Mouse (Mus musculus): ENCODE measurements around the gene Kcnk13. TPM values are rescaled to one million over a fixed set of nuclear protein-coding genes. Genes with fewer than 3 reads are reported as not detected.

The Kcnk13 gene
- polyA plus RNA-seq, 1 experiment from 2014 or later: 0.37 TPM

DNA sequence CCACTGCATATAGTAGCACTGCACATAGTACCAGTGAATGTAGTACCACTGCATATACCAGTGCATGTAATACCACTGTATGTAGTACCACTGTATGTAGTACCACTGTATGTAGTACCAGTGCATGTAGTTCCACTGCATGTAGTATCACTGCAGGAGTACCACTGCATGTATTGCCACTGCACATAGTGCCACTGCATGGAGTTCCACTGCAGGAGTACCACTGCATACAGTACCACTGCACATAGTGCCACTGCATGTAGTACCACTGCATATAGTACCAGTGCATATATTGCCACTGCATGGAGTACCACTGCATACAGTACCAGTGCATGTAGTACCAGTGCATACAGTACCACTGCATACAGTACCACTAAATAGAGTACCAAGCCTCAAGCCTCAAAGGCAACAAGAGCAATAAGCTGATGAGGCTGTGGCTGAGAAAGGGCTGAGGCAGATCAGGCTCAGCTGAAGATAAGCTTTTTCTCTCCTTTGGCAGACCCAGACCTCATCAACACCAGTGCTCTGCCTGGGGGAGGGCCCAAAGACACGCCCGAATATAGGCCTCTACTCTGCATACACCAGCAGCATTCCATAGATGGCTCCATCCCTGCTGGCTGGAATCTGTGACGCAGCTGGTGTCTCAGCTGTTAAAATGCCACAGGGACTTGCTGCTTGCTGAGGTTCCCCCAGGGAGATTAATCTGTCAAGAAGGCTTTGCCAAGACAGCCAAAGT, 135.8 kb downstream of the Kcnk13 start:
- Histone ChIP-seq H3K27me3 (replicated peaks; ENCODE audit: control insufficient read depth, insufficient read depth, low read length) (no peaks in the 10 kb centered on the region), H3K4me1 (replicated peaks; ENCODE audit: control insufficient read depth, insufficient read depth, low read length) (no peaks in the 10 kb centered on the region), H3K36me3 (ENCODE audit: control insufficient read depth, insufficient read depth, low read length) (no peaks in the 10 kb centered on the region), H3K9me3 (ENCODE audit: control insufficient read depth, low read length) (no peaks in the 10 kb centered on the region), H3K27ac (ENCODE audit: low read depth) (no peak overlapping the region), H3K4me3 (ENCODE audit: low read depth, low read length) (no peak overlapping the region), H3K4me2 (ENCODE audit: low read length) (no peak overlapping the region), H3K9ac (ENCODE audit: low read length) (no peak overlapping the region)
- DNase-seq (ENCODE audit: low spot score) (no peak), ATAC-seq (replicated peaks; ENCODE audit: low FRiP score, low TSS enrichment, low read depth) (no peak)
- WGBS: 31% methylated on average over 3 of the region's 3 CpGs

GRCm38 (mm10) chr12:100100707-100101030, 136.4 kb downstream of the Kcnk13 start:
- Histone ChIP-seq H3K27ac (ENCODE audit: low read depth) (no peak overlapping the region), H3K27me3 (replicated peaks; ENCODE audit: control insufficient read depth, insufficient read depth, low read length) (no peaks in the 10 kb centered on the region), H3K9ac (ENCODE audit: low read length) (no peak overlapping the region), H3K9me3 (ENCODE audit: control insufficient read depth, low read length) (no peaks in the 10 kb centered on the region), H3K4me3 (ENCODE audit: low read depth, low read length) (no peak overlapping the region), H3K4me2 (ENCODE audit: low read length) (no peak overlapping the region), H3K36me3 (ENCODE audit: control insufficient read depth, insufficient read depth, low read length) (no peaks in the 10 kb centered on the region), H3K4me1 (replicated peaks; ENCODE audit: control insufficient read depth, insufficient read depth, low read length) (no peaks in the 10 kb centered on the region)
- ATAC-seq (replicated peaks; ENCODE audit: low FRiP score, low TSS enrichment, low read depth): no peak
- DNase-seq (ENCODE audit: low spot score): no peak
- WGBS: 61% methylated on average over 3 of the region's 3 CpGs

DNA sequence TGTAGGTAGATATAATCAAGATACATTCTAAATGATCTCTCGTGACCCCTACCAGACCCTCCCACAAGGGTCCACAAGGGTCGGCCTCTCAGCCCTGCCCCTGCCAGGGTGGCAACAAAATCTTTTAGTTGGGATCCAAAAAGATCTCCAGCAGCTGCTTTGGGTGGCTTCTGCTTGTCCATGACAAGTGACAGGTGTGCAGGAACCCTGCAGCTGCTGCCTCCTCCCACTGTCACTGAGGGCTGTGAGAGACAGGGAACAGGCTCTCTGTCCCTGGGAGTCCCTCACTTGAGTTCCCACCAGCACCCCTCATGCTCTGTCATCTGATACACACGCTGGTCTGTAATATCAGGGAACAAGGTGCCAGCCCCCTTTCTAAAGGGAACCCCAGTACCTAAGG, 137.4 kb downstream of the Kcnk13 start:
- no peak for DNase-seq (ENCODE audit: low spot score)
- Histone ChIP-seq H3K4me1 (replicated peaks; ENCODE audit: control insufficient read depth, insufficient read depth, low read length) (no peaks in the 10 kb centered on the region), H3K27me3 (replicated peaks; ENCODE audit: control insufficient read depth, insufficient read depth, low read length) (no peaks in the 10 kb centered on the region), H3K9ac (ENCODE audit: low read length) (no peak overlapping the region), H3K4me3 (ENCODE audit: low read depth, low read length) (no peak overlapping the region), H3K4me2 (ENCODE audit: low read length) (no peak overlapping the region), H3K36me3 (ENCODE audit: control insufficient read depth, insufficient read depth, low read length) (no peaks in the 10 kb centered on the region), H3K27ac (ENCODE audit: low read depth) (no peak overlapping the region), H3K9me3 (ENCODE audit: control insufficient read depth, low read length) (no peaks in the 10 kb centered on the region)
- ATAC-seq (replicated peaks; ENCODE audit: low FRiP score, low TSS enrichment, low read depth): no peak
- 69% methylated on average over 3 of the region's 3 CpGs for WGBS

DNA sequence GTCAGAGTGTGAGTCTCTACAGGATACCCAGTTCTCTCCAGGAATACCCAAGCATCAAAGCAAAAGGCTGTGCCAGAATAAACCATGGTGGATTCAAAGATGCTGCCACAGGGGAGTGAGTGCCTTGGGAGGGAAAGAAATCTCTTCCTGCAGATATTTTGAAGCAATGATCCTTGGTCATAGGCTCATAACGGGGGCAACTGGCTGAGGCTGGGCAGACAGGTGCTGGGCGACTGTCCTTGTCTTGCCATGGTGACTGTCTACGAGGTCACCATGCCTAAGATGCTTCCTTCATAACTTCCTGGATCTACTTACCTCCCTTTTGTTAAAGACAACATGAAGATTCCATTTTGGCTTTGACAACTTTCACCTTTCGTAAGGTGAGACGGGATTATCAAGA, 140.2 kb downstream of the Kcnk13 start:
- 91% methylated on average over 5 of the region's 5 CpGs for WGBS
- no peak overlapping the region for H3K4me2 ChIP-seq (ENCODE audit: low read length)
- H3K9me3 ChIP-seq (ENCODE audit: control insufficient read depth, low read length): no peaks in the 10 kb centered on the region
- no peak overlapping the region for H3K27ac ChIP-seq (ENCODE audit: low read depth)
- no peaks in the 10 kb centered on the region for H3K27me3 ChIP-seq (replicated peaks; ENCODE audit: control insufficient read depth, insufficient read depth, low read length)
- H3K9ac ChIP-seq (ENCODE audit: low read length): no peak overlapping the region
- no peak for DNase-seq (ENCODE audit: low spot score)
- H3K4me1 ChIP-seq (replicated peaks; ENCODE audit: control insufficient read depth, insufficient read depth, low read length): peaks cover 2% of the 10 kb centered on the region; the same call in 1 of the 2 replicates
- H3K36me3 ChIP-seq (ENCODE audit: control insufficient read depth, insufficient read depth, low read length): no peaks in the 10 kb centered on the region
- H3K4me3 ChIP-seq (ENCODE audit: low read depth, low read length): no peak overlapping the region
- no peak for ATAC-seq (replicated peaks; ENCODE audit: low FRiP score, low TSS enrichment, low read depth)

GRCm38 (mm10) chr12:100106275-100106895, 142.1 kb downstream of the Kcnk13 start:
- peak; percentile 49; the same call in 1 of the 2 replicates for ATAC-seq (replicated peaks; ENCODE audit: low FRiP score, low TSS enrichment, low read depth)
- no peak overlapping the region for H3K9ac ChIP-seq (ENCODE audit: low read length)
- peak; percentile 89 for DNase-seq (ENCODE audit: low spot score)
- H3K36me3 ChIP-seq (ENCODE audit: control insufficient read depth, insufficient read depth, low read length): no peaks in the 10 kb centered on the region
- WGBS: 10% methylated on average over 20 of the region's 20 CpGs
- H3K4me3 ChIP-seq (ENCODE audit: low read depth, low read length): no peak overlapping the region
- H3K27ac ChIP-seq (ENCODE audit: low read depth): no peak overlapping the region
- no peaks in the 10 kb centered on the region for H3K27me3 ChIP-seq (replicated peaks; ENCODE audit: control insufficient read depth, insufficient read depth, low read length)
- peaks cover 9% of the 10 kb centered on the region; the same call in 1 of the 2 replicates for H3K4me1 ChIP-seq (replicated peaks; ENCODE audit: control insufficient read depth, insufficient read depth, low read length)
- peak overlapping the region; percentile 5; the same call in 1 of the 2 replicates for H3K4me2 ChIP-seq (ENCODE audit: low read length)
- no peaks in the 10 kb centered on the region for H3K9me3 ChIP-seq (ENCODE audit: control insufficient read depth, low read length)

DNA sequence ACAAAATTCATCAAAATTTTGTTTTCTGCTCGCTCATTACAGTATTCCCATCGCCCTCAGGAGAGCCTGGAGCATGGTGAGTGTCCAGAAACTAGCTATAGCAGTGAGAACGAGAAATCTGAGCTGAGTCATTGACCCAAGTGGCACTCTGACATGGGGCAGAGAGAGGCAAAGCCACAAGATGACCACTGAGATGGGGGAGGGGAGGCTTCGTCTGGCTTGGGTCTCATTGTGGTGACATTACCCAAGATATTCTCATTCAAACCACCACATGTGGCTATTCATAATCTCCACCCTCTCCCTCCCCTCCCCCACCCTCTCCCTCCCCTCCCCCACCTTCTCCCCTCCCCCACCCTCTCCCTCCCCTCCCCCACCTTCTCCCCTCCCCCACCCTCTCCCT, 143.1 kb downstream of the Kcnk13 start:
- Histone ChIP-seq H3K36me3 (ENCODE audit: control insufficient read depth, insufficient read depth, low read length) (peaks cover 5% of the 10 kb centered on the region), H3K4me1 (replicated peaks; ENCODE audit: control insufficient read depth, insufficient read depth, low read length) (peaks cover 9% of the 10 kb centered on the region; the same call in 1 of the 2 replicates), H3K9ac (ENCODE audit: low read length) (no peak overlapping the region), H3K27ac (ENCODE audit: low read depth) (no peak overlapping the region), H3K9me3 (ENCODE audit: control insufficient read depth, low read length) (no peaks in the 10 kb centered on the region), H3K4me3 (ENCODE audit: low read depth, low read length) (no peak overlapping the region), H3K4me2 (ENCODE audit: low read length) (no peak overlapping the region), H3K27me3 (replicated peaks; ENCODE audit: control insufficient read depth, insufficient read depth, low read length) (no peaks in the 10 kb centered on the region)
- DNase-seq (ENCODE audit: low spot score) (no peak), ATAC-seq (replicated peaks; ENCODE audit: low FRiP score, low TSS enrichment, low read depth) (no peak)
- 48% methylated on average over 4 of the region's 4 CpGs for WGBS

DNA sequence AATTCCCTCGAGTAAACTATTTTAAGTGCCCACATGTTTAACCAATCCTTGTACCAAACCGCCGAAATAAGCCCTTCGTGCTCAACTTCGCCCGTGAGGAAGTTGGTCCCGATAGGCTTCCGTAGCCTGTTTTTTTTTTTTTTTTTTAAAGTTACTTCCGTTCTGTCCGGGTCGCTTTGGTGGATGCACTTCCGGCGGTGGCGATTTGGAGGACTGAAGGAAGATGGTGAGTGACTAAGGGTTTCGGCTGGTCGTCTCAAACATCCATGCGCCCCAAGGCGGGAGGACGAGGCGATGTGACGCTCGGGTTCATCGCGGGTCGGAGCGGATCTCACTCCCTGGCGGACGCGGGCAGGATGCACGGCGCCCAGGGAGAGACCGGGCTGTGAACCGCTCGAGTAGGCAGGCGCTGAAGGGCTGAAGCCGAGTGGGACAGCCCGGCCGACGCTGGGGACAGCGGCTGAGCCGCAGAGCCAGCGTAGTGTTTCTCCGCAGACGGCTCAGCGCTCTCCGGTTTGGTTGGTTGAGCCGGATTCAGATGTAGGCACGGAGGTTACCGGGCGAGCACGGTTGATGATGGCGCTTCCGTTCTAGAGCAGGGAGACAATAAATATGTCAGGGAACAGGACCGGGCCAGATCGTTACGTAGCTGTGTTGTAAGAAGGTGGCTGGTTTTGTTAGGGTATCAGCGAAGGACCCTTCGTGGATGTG, 145.8 kb downstream of the Kcnk13 start, which contains the start of gene Psmc1:
Gene Psmc1, plus strand, starts transcription at position 169 of the 711 bp plus-strand sequence.
- H3K27ac ChIP-seq (ENCODE audit: low read depth): peak within 1 kb of the TSS; percentile 85
- under 1% methylated on average over 58 of the region's 58 CpGs for WGBS
- peak; percentile 72 for ATAC-seq (replicated peaks; ENCODE audit: low FRiP score, low TSS enrichment, low read depth)
- peak within 1 kb of the TSS; percentile 99 for H3K4me3 ChIP-seq (ENCODE audit: low read depth, low read length)
- no peaks in the 10 kb centered on the region for H3K9me3 ChIP-seq (ENCODE audit: control insufficient read depth, low read length)
- DNase-seq (ENCODE audit: low spot score): peak; percentile 92
- H3K27me3 ChIP-seq (replicated peaks; ENCODE audit: control insufficient read depth, insufficient read depth, low read length): no peaks in the 10 kb centered on the region
- peak within 1 kb of the TSS; percentile 94 for H3K9ac ChIP-seq (ENCODE audit: low read length)
- H3K36me3 ChIP-seq (ENCODE audit: control insufficient read depth, insufficient read depth, low read length): peaks cover 29% of the 10 kb centered on the region
- H3K4me1 ChIP-seq (replicated peaks; ENCODE audit: control insufficient read depth, insufficient read depth, low read length): peaks cover 9% of the 10 kb centered on the region; the same call in 1 of the 2 replicates
- H3K4me2 ChIP-seq (ENCODE audit: low read length): peak within 1 kb of the TSS; percentile 78
